Mouse (Mus musculus) heart, adult 11 months (tissue): ENCODE results near the gene Hspb7.

Experiments
- DNase-seq: peaks from one replicate; pipeline ENCODE4 v3.0.0; 2022

The Hspb7 gene

DNA sequence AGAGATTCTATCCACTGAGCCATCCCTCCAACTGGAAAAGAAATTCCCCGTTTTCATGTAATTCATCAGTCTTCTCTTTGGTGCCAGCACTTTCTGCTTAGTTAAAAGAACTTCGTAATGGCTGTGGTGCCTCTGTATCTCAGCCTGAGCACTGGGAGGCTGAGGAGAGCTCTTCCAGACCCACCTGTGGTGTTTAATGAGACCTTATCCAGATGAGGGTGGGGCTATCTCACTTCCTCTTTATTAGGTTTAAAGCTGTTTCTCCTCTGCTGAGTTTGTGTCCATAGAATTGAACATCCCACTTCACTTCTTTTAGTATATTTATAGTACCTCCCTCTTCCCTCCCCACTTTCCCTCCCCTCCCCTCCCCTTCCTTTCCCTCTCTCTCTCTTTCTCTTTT lies 30.7 kb downstream of the Hspb7 start:
- peak; percentile 88 for DNase-seq

DNA sequence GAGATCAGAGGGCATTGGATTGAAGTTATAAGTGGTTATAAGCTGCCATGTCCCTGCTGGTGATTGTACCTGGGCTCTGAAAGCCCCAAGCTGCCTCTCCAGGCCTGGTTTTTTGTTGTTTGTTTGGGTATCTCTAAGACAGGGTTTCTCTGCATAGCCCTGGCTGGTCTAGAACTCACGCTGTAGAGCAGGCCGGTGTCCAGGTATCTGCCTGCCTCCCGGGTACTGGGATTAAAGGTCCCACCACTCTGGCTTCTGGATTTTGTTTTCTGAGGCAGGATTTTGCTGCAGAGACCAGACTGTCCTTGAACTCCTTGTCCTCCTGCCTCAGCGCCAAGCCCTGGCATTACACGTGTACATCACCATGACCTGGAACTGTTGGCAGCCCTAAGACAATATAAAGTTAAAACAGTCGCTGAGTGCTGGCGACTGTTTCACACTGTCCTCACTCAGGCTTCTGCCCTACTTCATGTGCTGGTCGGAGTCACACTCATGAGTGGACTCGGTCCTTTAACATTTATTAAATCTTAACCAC lies 31.4 kb downstream of the Hspb7 start:
- DNase-seq: peak; percentile 90

DNA sequence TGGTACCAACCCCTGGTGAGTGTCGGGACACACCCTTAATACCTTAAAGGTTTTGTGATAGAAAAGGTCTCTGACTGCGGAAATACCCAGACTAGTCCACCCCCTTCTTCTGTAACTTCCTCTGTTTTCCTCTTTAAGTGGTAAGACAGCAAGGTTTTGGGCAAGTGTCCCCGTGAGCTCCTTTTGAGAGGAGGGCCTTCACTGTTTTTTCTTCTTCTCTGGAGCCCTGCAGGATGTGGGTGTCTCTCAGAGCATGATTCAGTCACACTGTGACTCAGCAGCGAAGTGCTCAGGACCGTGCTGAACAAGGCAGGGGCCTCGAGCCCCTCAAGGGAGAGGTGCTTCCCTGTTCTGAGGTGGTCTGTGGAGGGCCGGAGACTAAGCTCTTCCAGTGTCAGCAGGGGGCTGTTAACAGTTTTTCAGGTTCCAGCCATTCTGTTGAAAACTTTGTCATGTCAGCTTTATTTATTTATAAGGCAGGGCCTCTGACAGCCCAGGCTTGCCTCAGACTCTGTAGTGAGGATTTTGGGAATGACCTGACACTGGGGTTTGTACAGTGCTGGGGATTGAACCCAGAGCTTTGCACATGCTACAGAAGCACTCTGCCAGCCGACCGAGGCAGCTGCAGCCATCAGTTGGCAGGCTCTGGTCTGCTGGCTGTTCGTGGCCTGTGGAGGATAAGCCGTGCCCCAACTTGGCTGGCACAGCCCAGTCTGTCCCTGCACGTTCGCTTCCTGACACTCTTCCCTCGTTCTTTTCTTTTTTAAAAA lies 34.2 kb downstream of the Hspb7 start:
- peak; percentile 90 for DNase-seq

DNA sequence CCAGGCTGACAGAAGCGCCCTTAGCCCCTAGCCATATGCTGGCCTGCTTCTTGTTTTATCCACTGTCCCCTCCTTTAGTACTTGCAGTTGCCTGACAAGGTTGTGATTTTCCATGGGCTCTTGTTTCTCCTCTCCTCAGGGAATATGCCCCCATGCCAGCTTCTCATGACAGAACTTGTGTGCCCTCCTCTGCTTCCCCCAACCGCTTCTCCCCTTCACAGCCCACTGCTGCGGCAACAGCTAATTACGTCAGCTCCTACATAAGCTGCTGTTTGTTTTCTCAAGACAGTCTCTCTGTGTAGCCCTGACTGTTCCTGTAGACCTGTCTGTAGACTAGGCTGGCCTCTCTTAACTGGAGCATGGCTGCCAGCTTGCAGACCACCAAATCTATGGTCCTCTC lies 34.9 kb downstream of the Hspb7 start:
- no peak for DNase-seq

DNA sequence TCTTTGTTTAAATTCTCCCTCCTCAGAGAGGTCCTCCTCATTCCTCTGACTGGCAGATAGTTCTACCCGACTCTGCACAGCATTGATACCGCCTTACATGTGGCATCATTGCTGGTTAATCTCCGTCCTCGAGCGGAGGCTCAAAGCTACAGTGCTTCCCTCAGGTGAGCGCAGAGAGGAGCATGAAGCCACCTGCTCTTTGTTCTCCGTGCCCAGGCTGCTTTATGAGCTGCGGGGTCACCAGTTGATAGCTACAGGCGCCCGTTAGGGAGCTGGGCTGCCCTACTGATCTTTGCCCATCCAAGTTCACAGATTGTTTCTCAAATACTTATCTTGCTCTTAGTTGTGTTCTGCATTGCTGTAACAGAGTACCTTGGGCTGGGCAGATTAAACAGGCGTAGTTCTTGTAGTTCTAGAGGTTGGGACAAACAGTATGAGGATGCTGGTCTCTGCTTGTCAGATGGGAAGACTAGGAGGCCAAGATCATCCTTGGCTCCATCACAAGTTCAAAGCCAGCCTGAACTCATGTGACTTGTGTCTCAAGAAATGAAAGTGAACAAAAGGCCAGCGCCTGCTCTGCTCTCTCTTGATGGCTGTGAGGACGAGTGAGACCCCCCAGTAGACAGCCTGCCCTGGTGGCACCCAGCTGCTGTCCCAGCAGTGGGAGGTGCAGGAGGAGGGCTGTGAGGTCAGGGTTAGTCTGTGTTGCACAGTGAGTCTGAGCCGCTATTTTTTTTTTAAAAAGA lies 35.8 kb downstream of the Hspb7 start:
- DNase-seq: peak; percentile 76

DNA sequence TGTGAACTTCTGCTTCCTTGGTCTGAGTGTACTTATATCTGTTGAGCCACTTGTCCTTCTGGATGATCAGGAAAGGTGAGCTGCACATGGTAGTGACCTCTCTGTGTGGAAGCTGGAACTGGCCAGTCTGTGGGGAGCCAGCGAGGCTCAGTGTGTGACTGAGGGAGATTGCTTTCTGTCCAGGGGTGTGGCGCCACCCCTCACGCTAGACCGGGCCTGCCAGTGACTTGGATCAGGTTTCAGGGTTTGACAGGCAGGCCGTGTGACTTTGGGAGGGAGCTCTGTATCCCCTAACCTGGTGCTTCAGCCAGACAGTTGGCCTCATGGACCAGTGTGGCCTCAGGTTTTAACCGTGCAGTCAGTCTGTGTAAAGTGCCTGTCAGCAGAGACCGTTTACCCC lies 37.7 kb downstream of the Hspb7 start:
- peak; percentile 97 for DNase-seq

DNA sequence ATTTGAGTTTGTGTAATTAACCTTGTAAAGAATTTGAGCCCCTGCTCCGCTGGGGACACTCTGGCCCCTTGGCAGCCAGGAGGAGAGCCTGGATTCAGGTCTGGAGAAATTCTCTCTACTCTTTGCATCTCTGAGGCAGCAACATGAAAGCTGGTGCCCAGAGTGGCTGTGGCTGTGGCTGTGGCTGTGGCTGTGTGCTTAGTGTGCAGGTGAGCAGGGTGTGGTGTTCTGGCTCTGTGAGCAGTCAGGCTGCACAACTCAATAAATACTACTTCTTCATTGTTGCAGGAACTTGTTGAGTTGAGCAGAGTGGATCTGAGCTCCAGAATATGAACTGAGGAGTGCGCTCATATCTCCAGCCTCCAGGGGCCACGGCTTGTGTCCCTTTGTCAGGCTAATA lies 38.3 kb downstream of the Hspb7 start:
- no peak for DNase-seq

DNA sequence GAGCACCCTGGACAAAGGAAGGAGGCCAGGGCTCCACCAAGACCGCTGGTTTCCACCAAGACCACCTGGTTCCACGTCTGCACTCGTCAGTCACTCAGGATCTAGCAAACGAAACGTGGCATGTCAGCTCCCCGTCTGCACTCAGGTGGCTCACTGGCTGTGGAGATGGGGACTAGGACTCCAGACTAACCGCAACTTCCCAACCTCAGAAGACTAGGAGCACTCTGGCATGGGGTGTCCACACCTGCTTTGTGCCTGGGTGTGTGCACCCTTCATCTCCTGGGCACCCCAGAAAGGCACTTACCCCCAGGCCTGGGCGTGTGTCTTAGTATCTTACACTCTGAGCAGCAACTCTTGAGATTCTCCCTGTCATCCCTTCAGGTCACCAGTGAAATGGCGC lies 39.2 kb downstream of the Hspb7 start:
- DNase-seq: peak; percentile 86

DNA sequence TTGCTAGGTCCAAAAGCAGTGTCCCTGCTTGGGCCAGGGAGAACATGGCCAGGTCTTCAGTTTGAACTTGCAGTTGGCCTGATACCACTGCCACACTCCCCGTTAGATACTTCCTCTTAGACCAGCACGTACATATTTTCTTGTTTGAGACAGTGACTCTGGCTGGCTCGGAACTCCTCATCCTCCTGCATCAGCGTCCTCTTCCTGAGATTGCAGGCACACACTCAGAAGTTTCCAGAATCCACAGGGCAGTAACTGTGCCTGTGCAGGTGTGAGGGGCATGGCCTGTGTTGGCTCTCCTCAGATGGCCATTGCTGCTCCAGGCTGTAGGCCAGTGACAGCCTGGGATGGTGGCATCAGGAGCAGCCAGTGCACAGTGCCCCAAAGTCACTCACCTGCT lies 39.9 kb downstream of the Hspb7 start:
- peak; percentile 87 for DNase-seq

DNA sequence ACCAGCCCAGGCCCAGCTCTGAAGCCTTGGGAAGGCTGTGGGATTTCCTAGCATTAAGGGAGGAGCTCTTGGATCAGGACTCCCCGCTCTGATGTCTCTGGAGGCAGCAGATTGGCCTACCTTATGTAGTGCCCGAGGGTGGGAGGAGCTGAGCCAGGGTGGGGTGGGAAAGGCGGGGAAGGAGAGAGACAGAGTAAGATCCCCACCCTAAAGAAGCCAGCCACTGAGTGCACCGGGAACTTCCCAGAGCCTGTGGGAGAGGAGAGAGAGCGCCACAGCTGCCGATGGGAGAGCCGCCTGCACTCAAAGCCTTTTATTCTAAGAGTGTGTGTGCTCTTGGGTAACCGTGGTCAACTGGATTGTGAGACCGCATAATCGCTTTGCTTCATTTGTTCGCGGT lies 40.5 kb downstream of the Hspb7 start:
- DNase-seq: peak; percentile 92

DNA sequence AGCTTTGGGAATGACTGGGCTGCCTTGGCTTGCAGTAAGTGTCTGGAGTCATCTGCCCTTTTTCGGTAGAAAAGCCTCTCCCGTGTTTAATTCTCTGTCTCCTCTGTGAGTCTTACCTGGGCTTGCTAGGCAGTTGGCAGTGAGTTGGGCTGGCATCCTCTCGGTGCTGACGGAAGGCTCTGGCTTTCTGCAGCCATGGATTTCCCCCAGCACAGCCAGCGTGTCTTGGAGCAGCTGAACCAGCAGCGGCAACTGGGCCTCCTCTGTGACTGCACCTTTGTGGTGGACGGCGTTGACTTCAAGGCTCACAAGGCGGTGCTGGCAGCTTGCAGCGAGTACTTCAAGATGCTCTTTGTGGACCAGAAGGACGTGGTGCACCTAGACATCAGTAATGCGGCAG lies 41.0 kb downstream of the Hspb7 start:
- peak; percentile 82 for DNase-seq

DNA sequence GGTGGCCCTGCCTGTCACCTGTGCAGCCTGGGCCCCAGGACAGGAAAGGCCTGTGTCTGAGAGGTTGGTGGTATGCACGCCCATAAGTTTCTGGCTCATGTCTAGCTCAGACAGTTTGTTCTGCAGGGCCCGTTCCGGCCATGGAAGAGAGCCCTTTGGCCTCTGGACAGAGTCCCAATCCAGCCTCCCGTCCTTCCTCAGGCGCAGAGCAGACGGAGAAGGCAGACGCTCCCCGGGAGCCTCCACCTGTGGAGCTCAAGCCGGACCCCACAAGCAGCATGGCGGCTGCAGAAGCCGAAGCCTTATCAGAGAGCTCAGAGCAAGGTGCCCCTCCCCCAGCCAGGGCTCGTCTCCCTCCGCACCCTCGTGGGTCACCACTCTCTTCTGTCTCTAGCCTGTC lies 42.9 kb downstream of the Hspb7 start:
- DNase-seq: peak; percentile 85

DNA sequence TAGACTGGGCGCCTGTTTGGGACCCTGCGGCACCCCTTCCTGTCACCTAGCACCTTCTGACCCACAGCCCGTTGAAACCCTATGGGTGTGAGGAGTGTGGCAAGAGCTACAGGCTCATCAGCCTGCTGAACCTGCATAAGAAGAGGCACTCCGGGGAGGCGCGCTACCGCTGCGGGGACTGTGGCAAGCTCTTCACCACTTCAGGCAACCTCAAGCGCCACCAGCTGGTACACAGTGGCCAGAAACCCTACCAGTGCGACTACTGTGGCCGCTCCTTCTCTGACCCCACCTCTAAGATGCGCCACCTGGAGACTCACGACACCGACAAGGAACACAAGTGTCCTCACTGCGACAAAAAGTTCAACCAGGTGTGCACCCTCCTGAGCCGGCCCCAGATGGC lies 44.1 kb downstream of the Hspb7 start:
- peak; percentile 83 for DNase-seq

DNA sequence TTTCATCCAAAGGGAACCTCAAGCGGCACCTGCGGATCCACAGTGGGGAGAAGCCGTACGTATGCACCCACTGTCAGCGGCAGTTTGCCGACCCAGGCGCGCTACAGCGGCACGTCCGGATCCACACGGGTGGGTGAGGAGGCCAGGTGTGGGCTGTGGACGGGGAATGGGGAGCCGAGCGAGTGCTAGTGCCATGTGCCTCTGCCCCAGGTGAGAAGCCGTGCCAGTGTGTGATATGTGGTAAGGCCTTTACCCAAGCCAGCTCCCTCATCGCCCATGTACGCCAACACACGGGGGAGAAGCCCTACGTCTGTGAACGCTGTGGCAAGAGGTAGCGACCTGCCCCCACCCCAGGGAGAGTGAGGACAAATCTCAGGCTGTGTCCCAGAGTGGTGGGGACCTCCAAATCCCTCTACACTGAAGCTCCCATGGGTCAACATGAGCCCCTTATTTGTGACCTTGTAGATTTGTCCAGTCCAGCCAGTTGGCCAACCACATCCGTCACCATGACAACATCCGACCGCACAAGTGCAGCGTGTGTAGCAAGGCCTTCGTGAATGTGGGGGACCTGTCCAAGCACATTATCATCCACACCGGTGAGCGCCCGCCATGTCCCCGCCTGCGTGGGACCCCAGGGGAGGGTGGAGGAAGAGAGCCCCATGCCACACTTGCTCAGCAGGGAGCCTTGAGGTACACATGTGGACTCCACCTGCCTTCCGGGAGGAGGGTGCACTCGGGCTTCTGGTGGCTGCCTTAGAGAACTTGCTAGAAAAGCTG lies 45.1 kb downstream of the Hspb7 start:
- peak; percentile 90 for DNase-seq

DNA sequence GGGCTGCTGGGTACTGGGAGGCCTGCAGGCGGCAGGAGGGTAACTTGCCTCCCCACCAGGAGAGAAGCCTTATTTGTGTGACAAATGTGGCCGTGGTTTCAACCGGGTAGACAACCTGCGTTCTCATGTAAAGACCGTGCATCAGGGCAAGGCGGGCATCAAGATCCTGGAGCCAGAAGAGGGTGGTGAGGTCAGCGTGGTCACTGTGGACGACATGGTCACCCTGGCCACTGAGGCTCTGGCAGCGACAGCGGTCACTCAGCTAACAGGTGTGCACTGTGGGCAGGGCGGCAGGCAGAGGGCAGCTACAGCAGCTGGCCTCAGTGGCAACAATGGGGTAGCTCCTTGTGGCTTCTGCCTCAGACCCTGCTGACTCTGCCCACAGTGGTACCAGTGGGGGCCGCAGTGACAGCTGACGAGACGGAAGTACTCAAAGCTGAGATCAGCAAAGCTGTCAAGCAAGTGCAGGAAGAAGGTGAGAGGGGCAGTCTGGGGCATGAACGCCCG lies 45.8 kb downstream of the Hspb7 start:
- DNase-seq: peak; percentile 85

DNA sequence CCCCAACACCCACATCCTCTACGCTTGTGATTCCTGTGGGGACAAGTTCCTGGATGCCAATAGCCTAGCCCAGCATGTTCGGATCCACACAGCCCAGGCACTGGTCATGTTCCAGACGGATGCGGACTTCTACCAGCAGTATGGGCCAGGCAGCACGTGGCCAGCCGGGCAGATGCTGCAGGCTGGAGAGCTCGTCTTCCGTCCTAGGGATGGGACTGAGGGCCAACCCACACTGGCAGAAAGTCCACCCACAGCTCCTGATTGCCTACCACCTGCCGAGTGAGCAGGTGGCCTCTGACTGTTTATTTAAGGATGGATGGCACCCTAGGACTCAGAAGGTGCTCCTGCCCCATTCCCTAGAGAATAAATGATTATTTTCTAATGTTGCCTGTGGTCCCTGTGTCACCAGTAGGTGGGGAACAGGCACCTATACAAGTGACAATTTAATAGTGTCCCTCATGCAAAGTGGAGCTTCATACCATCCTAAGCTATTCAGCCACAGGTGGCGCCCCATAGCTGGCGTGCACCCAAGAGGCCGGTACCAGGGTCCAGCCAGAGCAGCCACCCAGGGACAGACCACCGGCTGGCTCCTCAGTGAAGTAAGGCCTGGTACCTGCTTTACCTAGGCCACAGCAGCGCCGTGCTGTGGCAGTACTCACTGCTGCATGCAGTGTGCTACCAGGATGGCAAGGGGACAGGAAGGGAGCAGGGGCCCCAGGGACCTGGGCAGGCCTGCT lies 46.4 kb downstream of the Hspb7 start:
- peak; percentile 87 for DNase-seq

DNA sequence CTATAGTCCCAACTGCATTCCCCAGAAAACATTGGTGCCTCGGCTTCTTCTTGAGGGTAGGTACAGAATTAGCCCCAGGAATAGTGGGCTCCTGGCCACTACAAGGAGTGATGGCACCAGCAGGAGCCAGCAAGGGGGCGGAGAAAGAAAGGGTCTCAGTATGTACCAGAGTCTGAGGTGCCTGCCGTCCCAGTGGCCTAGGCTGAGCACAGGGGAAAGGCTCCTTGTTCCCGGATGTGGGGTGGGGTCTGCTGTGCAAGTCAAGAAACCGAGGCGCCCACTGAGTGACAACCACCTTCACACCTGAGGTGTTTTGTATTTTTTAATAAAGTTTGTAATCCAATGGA lies 47.0 kb downstream of the Hspb7 start:
- DNase-seq: peak; percentile 85

DNA sequence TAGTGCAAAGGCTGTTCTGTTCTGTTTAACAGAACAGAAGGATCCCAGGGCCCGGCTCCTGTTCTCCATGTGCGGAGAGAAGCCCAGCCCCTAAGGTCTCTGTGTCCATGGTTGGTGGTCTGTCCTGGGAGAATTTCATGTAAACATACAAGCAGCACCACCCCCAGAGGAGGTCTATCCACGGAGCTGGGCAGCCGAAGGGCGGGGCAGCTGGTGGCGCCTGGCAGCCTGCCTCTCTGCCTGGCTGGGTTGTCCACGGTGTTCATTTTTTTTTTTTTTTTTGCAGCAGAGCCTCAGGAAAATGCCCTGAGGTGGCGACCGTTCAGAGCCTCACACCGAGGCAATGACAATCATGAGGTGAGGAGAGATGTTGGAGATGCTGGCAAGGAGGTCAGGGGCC lies 48.0 kb downstream of the Hspb7 start:
- DNase-seq: peak; percentile 92

DNA sequence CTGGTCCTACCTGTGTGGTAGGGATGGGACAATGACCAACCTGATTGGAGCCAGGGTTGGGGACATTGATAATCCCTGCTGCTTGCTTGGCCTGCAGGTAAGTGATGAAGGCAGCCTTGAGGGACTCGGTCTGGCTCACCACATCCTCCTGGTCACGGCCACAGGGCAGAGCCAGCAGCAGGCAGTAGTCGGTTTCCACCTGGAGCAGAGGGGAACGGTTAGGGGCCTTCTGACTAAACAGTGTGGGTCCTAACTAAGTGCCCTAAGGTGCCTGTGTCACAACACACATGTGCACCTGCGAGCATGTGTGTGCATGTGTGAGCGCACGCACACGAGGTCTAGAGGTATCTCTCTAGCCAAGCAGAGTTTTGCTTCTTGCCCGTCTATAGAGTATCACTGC lies 48.8 kb downstream of the Hspb7 start:
- peak; percentile 88 for DNase-seq

DNA sequence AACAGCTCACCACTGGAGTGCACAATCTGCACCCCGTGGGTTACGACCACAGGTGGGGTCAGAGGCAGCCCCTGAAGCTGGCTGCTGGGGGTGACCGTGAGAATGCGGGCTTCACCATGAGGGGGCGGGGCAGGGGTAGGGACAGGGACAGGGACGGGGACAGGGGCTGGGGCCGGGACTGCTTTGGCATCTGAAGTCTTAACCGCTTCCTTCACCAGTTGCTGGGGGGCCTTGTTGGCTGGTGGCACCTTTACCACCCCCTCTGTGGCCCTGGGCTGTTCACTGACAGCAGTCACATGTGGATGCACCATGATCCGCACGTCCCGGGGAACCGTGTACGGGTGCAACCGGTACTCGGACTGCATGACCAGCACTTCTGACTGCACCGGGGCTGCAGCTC lies 50.9 kb downstream of the Hspb7 start:
- DNase-seq: peak; percentile 91

DNA sequence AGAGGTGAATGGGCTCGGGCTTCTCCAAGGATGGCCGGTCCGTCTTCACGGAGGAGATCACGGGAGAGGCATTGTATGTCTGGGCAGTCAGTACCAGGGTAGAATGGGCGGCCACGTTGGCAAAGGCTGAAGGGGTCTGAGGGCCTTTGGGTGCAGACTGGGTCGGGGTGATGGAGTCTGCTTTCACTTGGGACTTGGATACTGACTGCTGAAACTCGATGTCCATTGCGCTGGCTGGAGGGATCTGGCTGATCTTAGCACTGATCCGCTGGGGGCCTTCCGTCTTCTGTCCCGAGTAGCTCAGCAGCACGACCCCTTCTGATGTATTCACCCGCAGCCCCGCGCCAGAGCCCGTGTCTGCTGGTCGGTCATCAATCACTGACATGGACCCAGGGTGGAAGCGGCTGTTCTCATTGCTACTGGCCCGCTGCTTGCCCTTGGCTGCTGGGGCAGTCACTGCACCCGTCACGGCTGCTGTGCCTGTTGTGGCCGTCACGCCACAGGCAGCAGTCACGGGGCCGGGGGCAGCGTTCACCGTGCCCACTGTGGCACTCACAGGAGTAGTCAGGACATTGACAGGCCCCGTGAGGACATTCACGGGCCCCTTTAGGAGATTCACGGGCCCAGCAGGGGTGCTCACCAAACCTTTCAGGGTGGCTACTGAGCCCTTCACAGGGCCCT lies 52.2 kb downstream of the Hspb7 start:
- DNase-seq: peak; percentile 91

DNA sequence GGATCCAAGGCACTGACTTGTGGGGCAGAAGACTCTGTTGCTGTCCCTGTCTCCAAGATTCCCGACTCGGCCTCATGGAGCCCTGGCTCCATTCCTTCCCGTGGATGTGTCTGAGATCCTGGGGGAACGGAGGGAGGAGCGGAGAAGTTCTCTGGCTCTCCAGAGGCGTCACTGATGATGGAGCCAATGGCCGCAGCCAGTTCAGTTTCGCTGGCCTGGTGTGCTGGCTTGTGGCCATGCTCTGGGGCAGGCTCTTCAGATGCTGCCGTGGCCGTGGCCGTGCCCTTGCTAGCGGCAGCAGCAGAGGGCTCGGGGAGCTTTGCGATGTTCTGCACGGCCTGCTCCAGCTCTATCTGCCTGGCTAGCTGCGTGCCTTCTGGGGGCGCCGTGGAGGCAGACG lies 53.9 kb downstream of the Hspb7 start:
- DNase-seq: no peak
